Mouse (Mus musculus): ENCODE results near the gene Gm20695. TPM values are rescaled to one million over a fixed set of nuclear protein-coding genes. Genes with fewer than 3 reads are reported as not detected.

Gene Gm20695
- total RNA-seq, 2 experiments from 2014 or later, result 0.91 TPM; not detected in 1

DNA sequence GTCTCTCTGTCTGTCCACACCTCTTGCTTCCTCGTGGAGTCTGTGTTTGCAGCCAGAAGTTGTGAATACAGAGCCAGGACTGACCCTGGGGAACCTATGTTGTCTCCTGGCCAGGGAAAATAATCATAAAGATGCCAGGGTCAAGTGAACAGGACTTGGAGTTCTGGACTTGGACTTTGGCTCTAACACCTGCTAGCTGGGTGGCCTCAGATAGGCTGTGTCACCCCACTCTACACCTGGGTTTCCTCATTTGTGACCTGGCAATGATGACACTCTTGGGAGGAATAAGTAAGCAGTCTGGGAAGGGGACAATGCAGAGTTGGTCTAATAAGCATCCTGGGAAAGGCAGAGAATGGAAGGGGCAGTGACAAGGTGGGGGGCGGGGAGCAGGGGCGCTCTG lies 81.1 kb downstream of the Gm20695 start:
- H3K4me3 ChIP-seq, result no peak overlapping the region
- DNase-seq (ENCODE audit: low spot score in 2 of 2), result no peak
- no peak overlapping the region for H3K27ac ChIP-seq
- TF ChIP-seq CTCF (conservative IDR thresholded peaks at IDR 0.05), result no peak

Small RNA genes within 50 kb of the gene (microRNA-seq; reads per million reads assigned to microRNA genes)
- 0 reads per million in 2 experiments for gene Gm23493

Other genes starting within 250 kb of the Gm20695 start
- not detected for gene Mefv, start 166.6 kb upstream of the Gm20695 start, total RNA-seq (2021)
- 10 to 100 TPM; 20.1 to 20.9 TPM for gene Zfp263, start 140.6 kb upstream of the Gm20695 start, total RNA-seq (2021)
- gene Olfr15, start 53.8 kb upstream of the Gm20695 start, total RNA-seq (2021), result not detected
- 1 to 10 TPM; 4.8 to 5.3 TPM for gene Zfp174, start 37.4 kb upstream of the Gm20695 start, total RNA-seq (2021)
- 10 to 100 TPM; 89.3 to 95.2 TPM for gene Naa60, start 12.3 kb upstream of the Gm20695 start, total RNA-seq (2021)
- gene Zfp597, start 87 bp upstream of the Gm20695 start, total RNA-seq (2021), result 10 to 100 TPM; 21.3 to 23.0 TPM
- gene 1700037C18Rik, start 24.0 kb downstream of the Gm20695 start, total RNA-seq (2021), result 1 to 10 TPM; 4.2 to 4.7 TPM
- 10 to 100 TPM; 32.7 to 37.9 TPM for gene Cluap1, start 24.2 kb downstream of the Gm20695 start, total RNA-seq (2021)
- gene Nlrc3, start 92.0 kb downstream of the Gm20695 start, total RNA-seq (2021), result 1 to 10 TPM; 1.6 to 2.5 TPM
- 10 to 100 TPM; 39.6 to 44.0 TPM for gene Slx4, start 119.1 kb downstream of the Gm20695 start, total RNA-seq (2021)
- not detected for gene Dnase1, start 152.3 kb downstream of the Gm20695 start, total RNA-seq (2021)
- gene Trap1, start 193.2 kb downstream of the Gm20695 start, total RNA-seq (2021), result 10 to 100 TPM; 70.7 to 70.9 TPM

Data from layer of hippocampus, adult 2 months (tissue).